Mouse (Mus musculus) hematopoietic stem cell, adult 5-6 weeks (primary cell): ENCODE measurements at regions not wholly inside any gene's neighbourhood (a gene's known extent, or its start where the extent isn't known, plus 50 kb on each side); places are given as distances from the start of the nearest gene placed in this dataset.

Experiments used
- ATAC-seq, 2 experiments: fragments of 125-278 bp in 1 of 2; replicated peaks in 1 of 2; 2 replicates each; pipeline ENCODE4 v1.8.0; 2016 to 2017; ENCODE audit warnings: inconsistent platforms in 2 of 2, mild to moderate bottlenecking in 2 of 2, moderate number of reproducible peaks in 2 of 2, low read depth in 1 of 2, moderate TSS enrichment in 1 of 2; ENCODE audit not compliant: low FRiP score in 2 of 2, poor library complexity in 2 of 2, severe bottlenecking in 2 of 2, insufficient read depth in 1 of 2, low TSS enrichment in 1 of 2

GRCm38 (mm10) chr10:17434098-17434497 lies 288.9 kb upstream of the Cited2 start:
- ATAC-seq: no peak

GRCm38 (mm10) chr10:17450240-17450639 lies 272.8 kb upstream of the Cited2 start:
- ATAC-seq: no peak

- no peak for ATAC-seq
These were observed 252.1 kb upstream of the Cited2 start for GRCm38 (mm10) chr10:17470880-17471279.

- ATAC-seq: no peak
These were observed 250.5 kb upstream of the Cited2 start for GRCm38 (mm10) chr10:17472536-17472935.

GRCm38 (mm10) chr10:17475976-17476375 lies 247.0 kb upstream of the Cited2 start:
- ATAC-seq: no peak

GRCm38 (mm10) chr10:17476720-17477119 lies 246.3 kb upstream of the Cited2 start:
- ATAC-seq: peak; percentile 62 to 83; a peak in 2 of 4 replicates

GRCm38 (mm10) chr10:17478761-17479632 lies 244.0 kb upstream of the Cited2 start:
- no peak for ATAC-seq

GRCm38 (mm10) chr10:17482751-17483150 lies 240.3 kb upstream of the Cited2 start:
- no peak for ATAC-seq

GRCm38 (mm10) chr10:17485049-17485449 lies 238.0 kb upstream of the Cited2 start:
- ATAC-seq: peak; percentile 91 to 96

- ATAC-seq: peak; percentile 69 to 70
These were observed 237.5 kb upstream of the Cited2 start for GRCm38 (mm10) chr10:17485515-17485914.

- no peak; a peak in 1 of 4 replicates for ATAC-seq
These were observed 237.0 kb upstream of the Cited2 start for GRCm38 (mm10) chr10:17486011-17486410.

- ATAC-seq: no peak
These were observed 235.6 kb upstream of the Cited2 start for GRCm38 (mm10) chr10:17487460-17487859.

GRCm38 (mm10) chr10:17491611-17492305 lies 231.3 kb upstream of the Cited2 start:
- ATAC-seq: peak; percentile 75 to 94; a peak in 3 of 4 replicates

- no peak for ATAC-seq
These were observed 229.9 kb upstream of the Cited2 start for GRCm38 (mm10) chr10:17493137-17493536.

GRCm38 (mm10) chr10:17496831-17497230 lies 226.2 kb upstream of the Cited2 start:
- no peak for ATAC-seq

- no peak for ATAC-seq
These were observed 212.3 kb upstream of the Cited2 start for GRCm38 (mm10) chr10:17510626-17511193.

- ATAC-seq: no peak
These were observed 211.2 kb upstream of the Cited2 start for GRCm38 (mm10) chr10:17511779-17512335.

- ATAC-seq: no peak
These were observed 210.5 kb upstream of the Cited2 start for GRCm38 (mm10) chr10:17512487-17512886.
